Mouse (Mus musculus): ENCODE measurements around the gene Lrrc29. TPM values are rescaled to one million over a fixed set of nuclear protein-coding genes. Genes with fewer than 3 reads are reported as not detected.

Lrrc29 gene
- total and polyA plus RNA-seq, 2 experiments from 2014 or later = 2.4 to 2.5 TPM

- Histone ChIP-seq H3K4me3 (ENCODE audit: low read depth, low read length) (peak within 1 kb of the TSS; percentile 73), H3K27me3 (ENCODE audit: insufficient read depth, low read length) (no peaks in the 10 kb centered on the region), H3K27ac (ENCODE audit: low read depth, low read length) (peak within 1 kb of the TSS; percentile 84), H3K9me3 (ENCODE audit: low read length) (no peaks in the 10 kb centered on the region), H3K36me3 (ENCODE audit: insufficient read depth, low read length) (no peaks in the 10 kb centered on the region), H3K9ac (replicated peaks; ENCODE audit: low read length, poor library complexity, severe bottlenecking) (peak within 1 kb of the TSS; percentile 77), H3K4me1 (ENCODE audit: insufficient read depth, low read length) (peaks cover 6% of the 10 kb centered on the region; the same call in 1 of the 2 replicates), H3K4me2 (ENCODE audit: low read depth, low read length, poor library complexity, severe bottlenecking) (peak within 1 kb of the TSS; percentile 96)
- ATAC-seq (ENCODE audit: low FRiP score) (peak; percentile 75), DNase-seq (ENCODE audit: low spot score) (peak; percentile 95)
- TF ChIP-seq CTCF (IDR thresholded peaks at IDR 0.05) = peak; percentile 39
- under 1% methylated on average over 52 of the region's 53 CpGs for WGBS
Observed at GRCm38 (mm10) chr8:105347428-105348221, 21.5 kb upstream of the Lrrc29 start, which contains the start of gene Fhod1. Gene Fhod1 (minus strand): TSS chr8:105347953.

- Histone ChIP-seq H3K4me2 (ENCODE audit: low read depth, low read length, poor library complexity, severe bottlenecking) (peak overlapping the region; percentile 96), H3K27ac (ENCODE audit: low read depth, low read length) (no peak overlapping the region; the same call in 1 of the 2 replicates), H3K9ac (replicated peaks; ENCODE audit: low read length, poor library complexity, severe bottlenecking) (peak overlapping the region; percentile 36; the same call in 1 of the 2 replicates), H3K4me1 (ENCODE audit: insufficient read depth, low read length) (peaks cover 6% of the 10 kb centered on the region; the same call in 1 of the 2 replicates), H3K4me3 (ENCODE audit: low read depth, low read length) (peak overlapping the region; percentile 73), H3K36me3 (ENCODE audit: insufficient read depth, low read length) (no peaks in the 10 kb centered on the region), H3K27me3 (ENCODE audit: insufficient read depth, low read length) (no peaks in the 10 kb centered on the region), H3K9me3 (ENCODE audit: low read length) (no peaks in the 10 kb centered on the region)
- no peak for ATAC-seq (ENCODE audit: low FRiP score)
- 2% methylated on average over 29 of the region's 34 CpGs for WGBS
- no peak for TF ChIP-seq CTCF (IDR thresholded peaks at IDR 0.05)
- DNase-seq (ENCODE audit: low spot score) = no peak
Observed at GRCm38 (mm10) chr8:105346611-105347427, 20.7 kb upstream of the Lrrc29 start.

- TF ChIP-seq CTCF (IDR thresholded peaks at IDR 0.05) = no peak
- 0 out of 2 replicates have a peak, but pooled peaks cover 2% of the 10 kb centered on the region for H3K4me1 ChIP-seq (ENCODE audit: insufficient read depth, low read length)
- H3K27me3 ChIP-seq (ENCODE audit: insufficient read depth, low read length) = no peaks in the 10 kb centered on the region
- H3K9ac ChIP-seq (replicated peaks; ENCODE audit: low read length, poor library complexity, severe bottlenecking) = no peak overlapping the region
- H3K27ac ChIP-seq (ENCODE audit: low read depth, low read length) = no peak overlapping the region
- ATAC-seq (ENCODE audit: low FRiP score) (no peak), DNase-seq (ENCODE audit: low spot score) (no peak)
- no peaks in the 10 kb centered on the region for H3K36me3 ChIP-seq (ENCODE audit: insufficient read depth, low read length)
- no peak overlapping the region for H3K4me2 ChIP-seq (ENCODE audit: low read depth, low read length, poor library complexity, severe bottlenecking)
- no peaks in the 10 kb centered on the region for H3K9me3 ChIP-seq (ENCODE audit: low read length)
- no peak overlapping the region for H3K4me3 ChIP-seq (ENCODE audit: low read depth, low read length)
- WGBS = 79% methylated on average over 7 of the region's 7 CpGs
Observed at GRCm38 (mm10) chr8:105345061-105345975, 19.2 kb upstream of the Lrrc29 start.

GRCm38 (mm10) chr8:105343791-105344574 lies 17.9 kb upstream of the Lrrc29 start:
- Histone ChIP-seq H3K4me1 (ENCODE audit: insufficient read depth, low read length) (0 out of 2 replicates have a peak, but pooled peaks cover 2% of the 10 kb centered on the region), H3K4me2 (ENCODE audit: low read depth, low read length, poor library complexity, severe bottlenecking) (no peak overlapping the region), H3K9me3 (ENCODE audit: low read length) (no peaks in the 10 kb centered on the region), H3K27ac (ENCODE audit: low read depth, low read length) (no peak overlapping the region), H3K36me3 (ENCODE audit: insufficient read depth, low read length) (no peaks in the 10 kb centered on the region), H3K9ac (replicated peaks; ENCODE audit: low read length, poor library complexity, severe bottlenecking) (no peak overlapping the region), H3K4me3 (ENCODE audit: low read depth, low read length) (no peak overlapping the region), H3K27me3 (ENCODE audit: insufficient read depth, low read length) (no peaks in the 10 kb centered on the region)
- no peak for DNase-seq (ENCODE audit: low spot score)
- 73% methylated on average over 8 of the region's 8 CpGs for WGBS
- TF ChIP-seq CTCF (IDR thresholded peaks at IDR 0.05) = no peak
- ATAC-seq (ENCODE audit: low FRiP score) = no peak

GRCm38 (mm10) chr8:105342768-105343167 lies 16.7 kb upstream of the Lrrc29 start:
- Histone ChIP-seq H3K4me3 (ENCODE audit: low read depth, low read length) (no peak overlapping the region), H3K27ac (ENCODE audit: low read depth, low read length) (no peak overlapping the region), H3K27me3 (ENCODE audit: insufficient read depth, low read length) (no peaks in the 10 kb centered on the region), H3K4me2 (ENCODE audit: low read depth, low read length, poor library complexity, severe bottlenecking) (no peak overlapping the region), H3K9ac (replicated peaks; ENCODE audit: low read length, poor library complexity, severe bottlenecking) (no peak overlapping the region), H3K4me1 (ENCODE audit: insufficient read depth, low read length) (0 out of 2 replicates have a peak, but pooled peaks cover 2% of the 10 kb centered on the region), H3K36me3 (ENCODE audit: insufficient read depth, low read length) (no peaks in the 10 kb centered on the region), H3K9me3 (ENCODE audit: low read length) (no peaks in the 10 kb centered on the region)
- TF ChIP-seq CTCF (IDR thresholded peaks at IDR 0.05) = no peak
- DNase-seq (ENCODE audit: low spot score) (no peak), ATAC-seq (ENCODE audit: low FRiP score) (no peak)
- 85% methylated on average over 4 of the region's 4 CpGs for WGBS
